Mouse (Mus musculus): ENCODE measurements around the gene Olfr522. TPM values are rescaled to one million over a fixed set of nuclear protein-coding genes. Genes with fewer than 3 reads are reported as not detected.

Gene Olfr522
- polyA plus RNA-seq (2014; fragmentation: Nextera tagmentation; extraction: Ambion mirVana): not detected in 2 replicates

DNA sequence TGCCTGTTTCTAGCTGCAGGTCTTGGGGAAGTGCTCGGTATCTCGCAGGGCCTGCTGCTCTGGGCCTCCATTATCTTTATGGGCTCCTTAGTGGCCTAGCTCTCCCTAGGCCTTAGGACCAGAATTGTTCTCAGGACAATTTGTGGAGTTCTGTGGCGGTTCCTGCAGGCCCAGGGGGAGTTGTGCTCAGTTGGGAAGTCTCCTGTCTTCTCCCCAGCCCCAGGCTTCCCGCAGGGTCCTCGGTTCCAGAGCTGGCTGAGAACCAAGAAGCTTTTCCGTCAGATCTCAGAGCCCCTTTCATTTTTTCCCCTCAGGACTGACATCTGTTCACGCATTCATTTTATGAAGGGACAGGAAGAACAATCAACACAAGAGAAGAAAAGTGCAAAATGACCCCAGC lies at the start of gene Olfr522:
Olfr522 (minus strand) TSS at position 101 of the 400 bp plus-strand sequence.
- Histone ChIP-seq H3K4me2 (replicated peaks) (no peak within 1 kb of the TSS), H3K27me3 (ENCODE audit: control insufficient read depth, insufficient read depth, low read length) (no peaks in the 10 kb centered on the region), H3K4me1 (replicated peaks; ENCODE audit: control insufficient read depth, insufficient read depth, low read length) (no peaks in the 10 kb centered on the region), H3K9ac (no peak within 1 kb of the TSS), H3K9me3 (ENCODE audit: control insufficient read depth, low read length) (no peaks in the 10 kb centered on the region), H3K36me3 (replicated peaks; ENCODE audit: control insufficient read depth, insufficient read depth) (no peaks in the 10 kb centered on the region), H3K27ac (no peak within 1 kb of the TSS), H3K4me3 (replicated peaks; ENCODE audit: low read length) (no peak within 1 kb of the TSS)
- ATAC-seq (ENCODE audit: low FRiP score) (no peak), DNase-seq (ENCODE audit: low spot score) (no peak)
- WGBS: 75% methylated on average over 7 of the region's 7 CpGs

GRCm38 (mm10) chr7:140213841-140214240 lies 49.3 kb upstream of the Olfr522 start:
- ATAC-seq (ENCODE audit: low FRiP score): no peak
- no peak overlapping the region for H3K4me3 ChIP-seq (replicated peaks; ENCODE audit: low read length)
- H3K4me1 ChIP-seq (replicated peaks; ENCODE audit: control insufficient read depth, insufficient read depth, low read length): no peaks in the 10 kb centered on the region
- no peaks in the 10 kb centered on the region for H3K9me3 ChIP-seq (ENCODE audit: control insufficient read depth, low read length)
- H3K36me3 ChIP-seq (replicated peaks; ENCODE audit: control insufficient read depth, insufficient read depth): no peaks in the 10 kb centered on the region
- no peaks in the 10 kb centered on the region for H3K27me3 ChIP-seq (ENCODE audit: control insufficient read depth, insufficient read depth, low read length)
- WGBS: 85% methylated on average over 5 of the region's 5 CpGs
- DNase-seq (ENCODE audit: low spot score): no peak
- H3K9ac ChIP-seq: no peak overlapping the region
- no peak overlapping the region for H3K4me2 ChIP-seq (replicated peaks)
- H3K27ac ChIP-seq: no peak overlapping the region

DNA sequence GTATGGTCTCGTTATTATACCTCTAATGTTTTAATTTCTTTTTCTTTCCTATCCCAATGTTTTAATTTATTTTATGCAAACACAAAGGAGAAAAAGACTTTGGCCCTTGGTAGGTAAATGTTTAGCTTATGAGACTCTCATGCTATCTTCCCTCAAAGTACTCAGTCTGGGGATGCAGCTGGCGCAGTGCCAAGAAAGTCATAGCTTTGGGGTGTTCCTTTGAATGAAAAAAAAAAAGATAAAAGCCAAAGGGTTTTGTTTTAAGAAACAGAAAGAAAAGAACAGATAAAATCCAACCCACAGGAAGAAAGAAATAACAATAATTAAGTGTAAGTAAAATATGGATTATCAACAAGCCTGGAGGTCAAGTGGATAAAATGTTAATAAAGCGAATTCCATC lies 44.1 kb upstream of the Olfr522 start:
- H3K36me3 ChIP-seq (replicated peaks; ENCODE audit: control insufficient read depth, insufficient read depth): no peaks in the 10 kb centered on the region
- H3K9me3 ChIP-seq (ENCODE audit: control insufficient read depth, low read length): no peaks in the 10 kb centered on the region
- H3K27me3 ChIP-seq (ENCODE audit: control insufficient read depth, insufficient read depth, low read length): no peaks in the 10 kb centered on the region
- WGBS: 90% methylated on average over 3 of the region's 3 CpGs
- H3K4me3 ChIP-seq (replicated peaks; ENCODE audit: low read length): no peak overlapping the region
- H3K27ac ChIP-seq: no peak overlapping the region
- no peaks in the 10 kb centered on the region for H3K4me1 ChIP-seq (replicated peaks; ENCODE audit: control insufficient read depth, insufficient read depth, low read length)
- ATAC-seq (ENCODE audit: low FRiP score): no peak
- no peak overlapping the region for H3K9ac ChIP-seq
- no peak for DNase-seq (ENCODE audit: low spot score)
- H3K4me2 ChIP-seq (replicated peaks): no peak overlapping the region

GRCm38 (mm10) chr7:140208153-140208552 lies 43.6 kb upstream of the Olfr522 start:
- H3K4me3 ChIP-seq (replicated peaks; ENCODE audit: low read length): no peak overlapping the region
- H3K9ac ChIP-seq: no peak overlapping the region
- ATAC-seq (ENCODE audit: low FRiP score): no peak
- no peaks in the 10 kb centered on the region for H3K9me3 ChIP-seq (ENCODE audit: control insufficient read depth, low read length)
- no peak overlapping the region for H3K27ac ChIP-seq
- H3K4me1 ChIP-seq (replicated peaks; ENCODE audit: control insufficient read depth, insufficient read depth, low read length): no peaks in the 10 kb centered on the region
- H3K27me3 ChIP-seq (ENCODE audit: control insufficient read depth, insufficient read depth, low read length): no peaks in the 10 kb centered on the region
- 79% methylated on average over 8 of the region's 8 CpGs for WGBS
- no peak for DNase-seq (ENCODE audit: low spot score)
- no peaks in the 10 kb centered on the region for H3K36me3 ChIP-seq (replicated peaks; ENCODE audit: control insufficient read depth, insufficient read depth)
- H3K4me2 ChIP-seq (replicated peaks): no peak overlapping the region

DNA sequence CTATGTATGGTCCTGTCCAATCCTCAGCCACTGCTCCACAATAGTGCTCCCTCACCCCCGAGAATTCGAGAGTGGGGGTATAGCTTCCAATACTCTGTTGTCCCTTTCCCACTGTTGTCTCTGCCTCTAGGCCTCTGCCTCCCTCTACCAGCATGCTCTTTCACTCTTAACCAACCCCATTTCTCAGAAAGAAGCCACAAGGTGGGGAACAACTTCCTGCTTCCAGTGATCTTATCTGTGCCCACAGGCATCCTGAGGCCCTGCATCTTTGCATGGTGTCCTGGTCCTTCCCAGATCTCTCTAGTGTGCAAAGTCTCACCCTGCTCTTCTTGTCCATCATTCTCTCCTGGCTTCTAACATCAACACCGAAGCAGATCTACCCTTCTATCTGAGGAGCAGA lies 42.3 kb upstream of the Olfr522 start:
- Histone ChIP-seq H3K27ac (no peak overlapping the region), H3K9ac (no peak overlapping the region), H3K9me3 (ENCODE audit: control insufficient read depth, low read length) (no peaks in the 10 kb centered on the region), H3K4me2 (replicated peaks) (no peak overlapping the region), H3K36me3 (replicated peaks; ENCODE audit: control insufficient read depth, insufficient read depth) (no peaks in the 10 kb centered on the region), H3K27me3 (ENCODE audit: control insufficient read depth, insufficient read depth, low read length) (no peaks in the 10 kb centered on the region), H3K4me3 (replicated peaks; ENCODE audit: low read length) (no peak overlapping the region), H3K4me1 (replicated peaks; ENCODE audit: control insufficient read depth, insufficient read depth, low read length) (no peaks in the 10 kb centered on the region)
- 89% methylated on average over 3 of the region's 3 CpGs for WGBS
- DNase-seq (ENCODE audit: low spot score) (no peak), ATAC-seq (ENCODE audit: low FRiP score) (no peak)

DNA sequence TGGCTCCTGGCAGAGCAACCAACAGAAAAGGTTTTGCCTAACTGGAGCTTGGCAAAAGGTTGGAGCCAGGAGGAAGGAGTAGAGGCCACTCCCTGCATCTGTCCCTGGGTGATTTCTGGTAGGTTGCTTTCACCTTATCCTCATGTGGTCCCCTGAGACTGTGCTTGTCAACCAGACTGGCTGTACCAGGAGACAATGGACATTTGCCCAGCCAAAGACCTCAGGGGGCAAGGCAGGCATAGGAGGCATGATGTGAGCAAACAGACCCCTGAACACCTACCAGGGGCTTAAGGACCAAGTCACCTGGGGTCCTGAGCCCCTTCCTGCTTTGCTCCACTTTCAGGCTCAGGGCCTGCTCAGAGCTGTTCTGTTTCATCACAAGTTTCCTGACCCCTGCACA lies 41.3 kb upstream of the Olfr522 start, which contains the start of gene Olfr524:
Olfr524 (minus strand) TSS at position 101 of the 400 bp plus-strand sequence.
- H3K27ac ChIP-seq: no peak within 1 kb of the TSS
- no peak for DNase-seq (ENCODE audit: low spot score)
- H3K4me2 ChIP-seq (replicated peaks): no peak within 1 kb of the TSS
- no peak within 1 kb of the TSS for H3K9ac ChIP-seq
- H3K4me3 ChIP-seq (replicated peaks; ENCODE audit: low read length): no peak within 1 kb of the TSS
- no peaks in the 10 kb centered on the region for H3K27me3 ChIP-seq (ENCODE audit: control insufficient read depth, insufficient read depth, low read length)
- H3K9me3 ChIP-seq (ENCODE audit: control insufficient read depth, low read length): no peaks in the 10 kb centered on the region
- ATAC-seq (ENCODE audit: low FRiP score): no peak
- H3K36me3 ChIP-seq (replicated peaks; ENCODE audit: control insufficient read depth, insufficient read depth): no peaks in the 10 kb centered on the region
- H3K4me1 ChIP-seq (replicated peaks; ENCODE audit: control insufficient read depth, insufficient read depth, low read length): no peaks in the 10 kb centered on the region

GRCm38 (mm10) chr7:140201090-140201489 lies 36.5 kb upstream of the Olfr522 start:
- Histone ChIP-seq H3K9me3 (ENCODE audit: control insufficient read depth, low read length) (no peaks in the 10 kb centered on the region), H3K4me2 (replicated peaks) (no peak overlapping the region), H3K36me3 (replicated peaks; ENCODE audit: control insufficient read depth, insufficient read depth) (no peaks in the 10 kb centered on the region), H3K27me3 (ENCODE audit: control insufficient read depth, insufficient read depth, low read length) (no peaks in the 10 kb centered on the region), H3K4me3 (replicated peaks; ENCODE audit: low read length) (no peak overlapping the region), H3K27ac (no peak overlapping the region), H3K4me1 (replicated peaks; ENCODE audit: control insufficient read depth, insufficient read depth, low read length) (no peaks in the 10 kb centered on the region), H3K9ac (no peak overlapping the region)
- 86% methylated on average over 4 of the region's 4 CpGs for WGBS
- ATAC-seq (ENCODE audit: low FRiP score) (no peak), DNase-seq (ENCODE audit: low spot score) (no peak)

GRCm38 (mm10) chr7:140196002-140196401 lies 31.4 kb upstream of the Olfr522 start:
- H3K36me3 ChIP-seq (replicated peaks; ENCODE audit: control insufficient read depth, insufficient read depth): no peaks in the 10 kb centered on the region
- H3K9ac ChIP-seq: no peak overlapping the region
- H3K27ac ChIP-seq: no peak overlapping the region
- DNase-seq (ENCODE audit: low spot score): no peak
- WGBS: 80% methylated on average over 8 of the region's 8 CpGs
- no peaks in the 10 kb centered on the region for H3K4me1 ChIP-seq (replicated peaks; ENCODE audit: control insufficient read depth, insufficient read depth, low read length)
- H3K4me3 ChIP-seq (replicated peaks; ENCODE audit: low read length): no peak overlapping the region
- H3K4me2 ChIP-seq (replicated peaks): no peak overlapping the region
- no peak for ATAC-seq (ENCODE audit: low FRiP score)
- no peaks in the 10 kb centered on the region for H3K9me3 ChIP-seq (ENCODE audit: control insufficient read depth, low read length)
- no peaks in the 10 kb centered on the region for H3K27me3 ChIP-seq (ENCODE audit: control insufficient read depth, insufficient read depth, low read length)

GRCm38 (mm10) chr7:140194031-140194430 lies 29.5 kb upstream of the Olfr522 start:
- Histone ChIP-seq H3K9me3 (ENCODE audit: control insufficient read depth, low read length) (no peaks in the 10 kb centered on the region), H3K27ac (no peak overlapping the region), H3K27me3 (ENCODE audit: control insufficient read depth, insufficient read depth, low read length) (no peaks in the 10 kb centered on the region), H3K4me1 (replicated peaks; ENCODE audit: control insufficient read depth, insufficient read depth, low read length) (no peaks in the 10 kb centered on the region), H3K36me3 (replicated peaks; ENCODE audit: control insufficient read depth, insufficient read depth) (no peaks in the 10 kb centered on the region), H3K4me2 (replicated peaks) (no peak overlapping the region), H3K4me3 (replicated peaks; ENCODE audit: low read length) (no peak overlapping the region), H3K9ac (no peak overlapping the region)
- no peak for ATAC-seq (ENCODE audit: low FRiP score)
- WGBS: 90% methylated on average over 4 of the region's 4 CpGs
- no peak for DNase-seq (ENCODE audit: low spot score)

DNA sequence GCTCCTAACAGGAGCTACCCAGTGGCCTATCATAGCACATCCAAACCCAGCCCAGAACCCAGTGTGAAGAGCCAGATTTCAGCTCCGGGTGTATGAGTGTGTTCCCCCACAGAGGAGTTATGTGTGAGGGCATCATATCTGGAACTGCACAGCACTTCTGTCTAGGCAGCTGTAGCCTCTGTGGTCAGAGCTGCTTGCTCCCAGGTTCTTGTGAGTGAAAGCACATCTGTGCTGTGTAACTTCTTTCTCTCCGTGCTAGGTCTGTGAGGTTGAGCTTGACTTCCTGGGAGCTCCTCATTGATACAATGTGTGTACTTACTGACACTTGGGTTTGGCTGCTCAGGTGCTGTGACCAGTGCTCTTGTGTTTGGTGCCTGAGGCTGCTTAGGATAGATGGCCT lies 28.3 kb upstream of the Olfr522 start:
- ATAC-seq (ENCODE audit: low FRiP score) (no peak), DNase-seq (ENCODE audit: low spot score) (no peak)
- H3K27me3 ChIP-seq (ENCODE audit: control insufficient read depth, insufficient read depth, low read length): no peaks in the 10 kb centered on the region
- no peaks in the 10 kb centered on the region for H3K9me3 ChIP-seq (ENCODE audit: control insufficient read depth, low read length)
- no peak overlapping the region for H3K4me3 ChIP-seq (replicated peaks; ENCODE audit: low read length)
- 93% methylated on average over 2 of the region's 2 CpGs for WGBS
- no peak overlapping the region for H3K9ac ChIP-seq
- no peaks in the 10 kb centered on the region for H3K36me3 ChIP-seq (replicated peaks; ENCODE audit: control insufficient read depth, insufficient read depth)
- H3K4me2 ChIP-seq (replicated peaks): no peak overlapping the region
- H3K27ac ChIP-seq: no peak overlapping the region
- H3K4me1 ChIP-seq (replicated peaks; ENCODE audit: control insufficient read depth, insufficient read depth, low read length): no peaks in the 10 kb centered on the region

Measured in hindbrain, embryonic 14.5 days (tissue).